Mouse (Mus musculus) embryo, embryonic 11 days (tissue): ENCODE results near the gene Ccr8.
"Not testable (repeated sequence)": the region's sequence is repeated elsewhere in the genome, so short reads cannot be mapped to it uniquely, and the experiment has no call there.

Source experiments
- DNase-seq: peaks from one replicate; pipeline ENCODE4 v3.0.0-alpha.2; 2015

Ccr8 gene

DNA sequence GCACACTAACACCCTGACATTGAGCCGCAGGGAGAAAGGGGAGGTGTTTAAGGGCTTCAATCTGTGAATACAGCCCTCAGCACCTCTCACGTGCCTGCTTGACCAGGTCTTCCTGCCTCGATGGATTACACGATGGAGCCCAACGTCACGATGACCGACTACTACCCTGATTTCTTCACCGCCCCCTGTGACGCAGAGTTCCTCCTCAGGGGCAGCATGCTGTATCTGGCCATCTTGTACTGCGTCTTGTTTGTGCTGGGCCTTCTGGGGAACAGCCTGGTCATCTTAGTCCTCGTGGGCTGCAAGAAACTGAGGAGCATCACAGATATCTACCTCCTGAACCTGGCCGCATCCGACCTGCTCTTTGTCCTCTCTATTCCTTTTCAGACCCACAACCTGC, 1.8 kb downstream of the Ccr8 start:
- no peak for DNase-seq

DNA sequence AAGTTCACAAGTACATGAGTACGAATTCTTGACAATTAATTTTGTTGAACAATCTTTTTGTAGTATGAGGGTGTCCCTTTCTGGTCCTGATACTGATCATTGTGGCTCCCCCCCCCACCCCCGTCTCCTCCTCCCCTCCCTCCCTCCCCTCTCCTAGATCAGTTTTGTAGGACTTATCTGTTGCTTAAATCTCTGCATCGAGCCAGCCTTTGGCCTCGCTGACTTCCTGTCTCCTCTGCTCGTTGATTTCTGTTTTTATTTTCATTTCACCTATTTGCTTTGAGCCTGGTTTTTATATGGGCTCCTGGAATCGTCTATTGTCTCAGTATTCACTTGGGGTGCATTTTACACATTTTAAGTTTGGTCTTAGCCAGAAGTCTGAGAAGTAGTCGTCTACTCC, 4.0 kb downstream of the Ccr8 start:
- no peak for DNase-seq

DNA sequence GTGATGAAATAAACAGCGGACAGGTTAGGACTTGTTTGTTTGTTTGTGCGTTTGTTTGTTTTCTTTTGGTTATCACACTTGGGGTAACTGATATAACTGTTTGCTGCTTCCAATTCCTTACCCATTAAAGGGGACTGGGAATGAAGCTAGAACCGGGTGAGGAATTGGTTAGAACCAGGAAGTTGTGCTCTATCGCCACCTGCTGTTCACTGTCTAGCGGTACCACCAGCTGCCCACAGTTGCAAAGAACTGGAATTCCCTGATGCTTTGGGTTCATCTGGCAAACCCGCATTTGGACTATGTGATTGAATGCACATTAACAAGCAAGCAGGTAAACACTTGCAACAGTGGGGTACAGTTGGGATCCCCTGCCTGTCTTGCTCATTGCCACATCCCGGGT, 6.8 kb downstream of the Ccr8 start:
- DNase-seq = peak; percentile 79

DNA sequence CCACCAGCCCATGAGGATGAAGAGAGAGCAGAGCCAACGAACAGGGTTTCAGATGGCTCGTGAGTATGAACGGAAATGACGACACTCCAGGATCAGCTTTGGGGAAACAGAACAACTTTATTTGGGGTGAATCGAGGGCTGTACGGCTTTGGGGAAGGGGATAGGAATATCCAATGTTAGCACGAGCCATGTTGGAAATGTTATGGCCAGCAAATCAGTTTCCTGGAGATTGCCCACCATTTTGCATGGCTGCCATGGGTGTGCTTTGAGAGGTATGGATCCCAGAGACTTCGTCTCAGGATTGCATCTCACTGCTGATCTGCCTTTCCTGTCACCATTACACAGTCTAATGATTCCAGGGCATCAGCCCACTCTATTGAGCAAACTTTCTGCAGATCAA, 7.4 kb downstream of the Ccr8 start:
- DNase-seq = no peak

DNA sequence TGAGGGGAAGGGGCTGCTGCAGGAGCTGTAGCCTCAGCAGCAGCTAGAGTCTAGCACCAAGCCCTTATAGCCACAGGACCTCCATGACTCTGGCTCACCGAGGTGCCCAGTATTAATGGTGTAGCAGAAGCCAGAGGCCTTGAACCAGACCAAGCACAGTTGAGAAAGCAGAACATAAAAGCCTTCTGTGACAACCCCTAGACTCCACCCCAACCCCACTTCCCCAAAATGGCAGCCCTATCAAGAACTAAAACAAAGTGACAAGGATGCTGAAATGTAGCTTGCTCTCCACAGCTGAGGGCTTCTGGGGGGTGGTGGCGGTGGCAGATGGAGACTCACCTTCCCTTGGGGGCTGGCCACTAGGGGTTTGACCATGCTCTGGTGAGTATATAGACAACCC, 9.3 kb downstream of the Ccr8 start:
- DNase-seq = no peak

DNA sequence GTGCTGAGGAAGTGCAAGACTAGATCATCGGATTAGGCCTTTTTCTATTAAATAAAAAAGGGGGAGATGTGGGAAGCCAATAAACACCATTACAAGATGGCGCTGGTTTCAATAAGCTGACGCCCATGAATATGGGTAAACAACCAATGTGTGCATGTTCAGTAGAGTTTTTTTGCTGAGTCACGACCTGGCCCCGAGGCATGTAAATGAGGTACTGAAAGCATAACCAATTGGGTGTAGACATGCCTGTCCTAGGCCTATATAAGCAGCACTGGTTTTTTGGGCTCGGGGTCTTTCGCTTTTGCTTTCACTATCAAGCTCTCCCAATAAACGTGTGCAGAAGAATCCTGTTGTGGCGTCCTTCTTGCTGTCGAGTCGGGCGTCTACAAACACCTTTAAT, 17.0 kb downstream of the Ccr8 start:
- not testable (repeated sequence) for DNase-seq

DNA sequence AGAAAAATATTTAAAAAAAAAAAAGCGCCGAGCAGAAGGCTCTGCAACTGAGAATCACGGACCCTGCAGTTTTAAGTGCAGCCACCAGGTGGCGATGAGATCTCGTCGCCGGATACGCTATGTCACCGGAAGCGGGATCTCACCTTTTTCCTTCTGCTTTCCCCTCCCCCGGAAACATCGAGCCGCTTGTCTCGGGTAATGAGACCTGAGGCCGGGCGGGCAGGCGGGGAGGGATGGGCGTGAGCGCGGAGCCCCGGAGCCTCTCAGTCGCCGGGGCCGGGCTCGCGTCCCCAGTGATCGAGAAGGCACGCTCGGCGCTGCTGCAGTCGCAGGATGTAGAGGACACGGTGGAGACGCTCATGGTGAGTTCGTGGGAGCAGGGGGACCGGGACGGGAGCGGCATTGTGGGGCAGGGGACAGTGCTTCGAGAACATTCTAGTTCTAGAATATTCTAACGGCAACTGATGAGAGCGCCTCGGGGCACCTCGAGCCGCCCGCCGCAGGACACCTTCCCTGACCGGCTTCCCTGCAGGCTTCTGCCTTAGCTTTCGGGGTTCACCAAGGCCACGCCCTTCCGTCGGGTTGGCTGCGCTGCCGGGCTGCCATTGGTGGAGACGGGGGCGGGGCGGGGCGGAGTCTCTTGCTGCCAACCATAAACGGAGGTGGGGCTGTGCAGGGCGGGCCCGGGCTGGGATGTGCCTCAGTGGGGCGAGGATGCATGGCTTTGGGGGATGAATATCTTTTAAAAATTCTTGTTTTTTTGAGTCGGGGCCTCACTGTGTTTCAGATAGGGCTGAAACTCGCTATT, 18.5 kb downstream of the Ccr8 start, which contains the start of gene Slc25a38:
Gene Slc25a38 (plus strand): TSS at position 164 of the 808 bp plus-strand sequence.
- DNase-seq = peak; percentile 95

DNA sequence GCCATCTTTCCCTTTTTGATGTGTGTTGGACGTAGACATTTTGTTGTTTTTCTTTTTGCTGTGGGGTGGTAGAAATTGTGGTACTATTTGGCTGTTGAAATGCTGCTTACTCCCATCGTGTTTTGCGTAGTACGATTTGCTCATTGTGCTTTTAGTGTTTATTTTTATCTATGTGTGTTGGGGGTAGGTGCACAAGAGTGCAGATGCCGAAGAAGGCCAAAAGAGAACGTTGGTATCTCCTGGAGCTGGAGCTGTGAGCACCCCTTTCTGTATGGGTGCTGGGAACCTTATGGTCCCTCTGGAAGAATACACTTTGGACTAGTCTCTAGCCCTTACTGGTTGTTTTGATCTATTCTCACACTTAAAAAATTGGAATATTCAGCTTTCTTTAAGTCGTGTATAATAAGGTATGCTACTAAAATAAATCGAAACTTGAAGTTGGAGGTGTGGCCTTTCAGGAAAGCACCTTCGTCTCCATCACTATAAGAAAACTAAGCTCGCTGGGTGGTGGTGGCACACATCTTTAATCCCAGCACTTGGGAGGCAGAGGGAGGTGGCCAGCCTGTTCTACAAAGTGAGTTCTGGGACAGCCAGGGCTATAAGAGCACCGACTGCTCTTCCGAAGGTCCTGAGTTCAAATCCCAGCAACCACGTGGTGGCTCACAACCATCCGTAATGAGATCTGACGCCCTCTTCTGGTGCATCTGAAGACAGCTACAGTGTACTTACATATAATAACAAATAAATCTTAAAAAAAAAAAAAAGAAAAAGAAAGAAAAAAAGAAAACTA, 19.4 kb downstream of the Ccr8 start:
- no peak for DNase-seq

DNA sequence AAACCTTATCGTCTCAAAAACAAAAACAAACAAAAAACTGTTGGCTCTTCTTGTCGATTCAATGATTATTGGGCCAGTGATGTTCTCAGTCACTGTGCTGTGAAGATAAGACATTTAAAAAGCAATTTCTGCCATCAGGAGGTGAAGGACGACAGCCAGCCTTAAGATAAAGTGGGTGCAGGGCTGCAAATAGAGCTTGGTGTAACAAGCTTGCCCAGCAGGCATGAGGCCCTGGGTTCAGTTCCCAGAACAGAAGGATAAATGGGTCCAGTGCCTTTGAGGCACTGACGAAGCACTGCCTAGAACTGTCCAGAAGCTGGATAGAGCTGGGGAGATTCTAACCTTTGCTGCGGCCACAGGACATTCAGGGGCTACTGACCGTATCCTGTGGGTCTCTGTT, 20.6 kb downstream of the Ccr8 start:
- no peak for DNase-seq

DNA sequence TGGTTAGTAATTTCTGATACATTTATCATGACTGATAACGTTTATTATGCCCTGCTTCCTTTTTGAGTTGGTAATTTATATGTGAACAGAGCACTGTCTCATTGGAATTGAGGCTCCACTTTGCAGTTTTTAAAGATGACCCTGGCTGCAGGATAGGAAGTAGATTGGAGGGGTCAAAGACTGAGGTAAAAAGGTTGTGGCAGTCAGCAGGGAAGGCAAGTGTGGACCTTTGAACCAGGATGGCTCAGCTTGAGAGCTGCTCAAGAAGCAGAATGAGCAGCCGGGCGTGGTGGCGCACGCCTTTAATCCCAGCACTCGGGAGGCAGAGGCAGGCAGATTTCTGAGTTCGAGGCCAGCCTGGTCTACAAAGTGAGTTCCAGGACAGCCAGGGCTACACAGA, 21.5 kb downstream of the Ccr8 start:
- DNase-seq = no peak

DNA sequence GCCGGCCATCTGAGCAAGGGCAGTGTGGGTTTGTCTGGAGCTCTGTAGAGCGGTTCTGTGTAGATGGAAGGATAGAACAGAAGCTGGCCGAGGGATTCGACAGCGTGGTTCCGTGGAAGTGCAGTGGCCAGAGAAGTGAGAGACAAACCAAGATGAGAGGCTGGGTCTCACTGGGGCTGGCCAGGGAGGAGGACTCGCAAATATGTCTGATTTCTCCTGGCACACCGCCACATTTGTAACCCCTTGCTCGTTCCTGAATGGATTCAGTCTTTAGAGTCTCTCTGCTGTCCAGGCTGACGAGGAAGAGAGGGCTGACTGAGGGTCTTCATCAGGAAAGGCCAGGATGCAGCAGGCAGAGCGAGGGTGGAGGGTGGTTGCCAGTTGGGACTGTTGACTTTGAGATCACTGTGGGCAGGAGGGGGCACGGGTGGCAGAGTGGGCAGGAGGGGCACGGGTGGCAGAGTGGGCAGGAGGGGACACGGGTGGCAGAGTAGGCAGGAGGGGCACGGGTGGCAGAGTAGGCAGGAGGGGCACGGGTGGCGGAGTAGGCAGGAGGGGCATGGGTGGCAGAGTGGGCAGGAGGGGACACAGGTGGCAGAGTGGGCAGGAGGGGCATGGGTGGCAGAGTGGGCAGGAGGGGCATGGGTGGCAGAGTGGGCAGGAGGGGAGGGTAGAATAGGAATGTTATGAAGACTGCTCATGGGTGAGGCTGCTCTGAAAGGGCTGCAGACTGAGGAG, 22.3 kb downstream of the Ccr8 start:
- DNase-seq = no peak

DNA sequence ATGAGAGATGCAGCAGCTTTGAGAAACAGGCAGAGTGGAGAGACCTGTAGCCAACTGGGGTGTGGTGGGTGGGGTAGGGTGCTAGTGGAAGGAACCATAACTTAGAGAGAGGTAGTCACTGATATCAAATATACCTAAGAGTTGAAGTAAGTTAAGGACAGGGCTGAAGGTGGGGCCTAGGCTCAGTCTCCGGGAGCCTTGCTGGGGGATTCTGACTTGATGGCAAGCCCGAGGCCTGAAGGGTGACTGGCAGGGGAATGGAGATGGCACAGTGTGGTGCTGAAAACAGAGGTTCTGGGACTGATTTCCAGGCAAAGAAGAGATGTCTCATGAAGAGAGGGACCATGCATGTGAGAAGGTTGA, 22.9 kb downstream of the Ccr8 start:
- no peak for DNase-seq

DNA sequence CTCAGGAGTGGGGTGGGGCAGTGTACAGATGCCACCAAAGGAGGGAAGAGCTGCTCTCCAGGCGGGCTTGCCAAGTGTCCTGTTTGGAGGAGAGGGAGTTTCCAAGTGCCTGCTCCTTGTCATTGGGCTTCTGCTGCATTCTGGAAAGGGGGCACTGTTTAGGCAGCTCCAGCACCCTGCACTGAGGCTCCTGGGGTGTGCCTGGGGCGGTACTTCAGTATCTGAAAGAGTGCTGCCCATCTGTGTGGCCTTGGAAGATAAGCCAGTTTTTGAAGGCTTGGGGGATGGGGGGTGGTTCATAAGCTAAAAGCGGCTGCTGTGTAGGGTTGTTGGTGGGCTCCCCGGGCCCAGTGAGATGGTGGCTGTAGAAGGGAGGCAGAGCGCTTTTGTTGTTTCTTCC, 23.7 kb downstream of the Ccr8 start:
- DNase-seq = no peak

DNA sequence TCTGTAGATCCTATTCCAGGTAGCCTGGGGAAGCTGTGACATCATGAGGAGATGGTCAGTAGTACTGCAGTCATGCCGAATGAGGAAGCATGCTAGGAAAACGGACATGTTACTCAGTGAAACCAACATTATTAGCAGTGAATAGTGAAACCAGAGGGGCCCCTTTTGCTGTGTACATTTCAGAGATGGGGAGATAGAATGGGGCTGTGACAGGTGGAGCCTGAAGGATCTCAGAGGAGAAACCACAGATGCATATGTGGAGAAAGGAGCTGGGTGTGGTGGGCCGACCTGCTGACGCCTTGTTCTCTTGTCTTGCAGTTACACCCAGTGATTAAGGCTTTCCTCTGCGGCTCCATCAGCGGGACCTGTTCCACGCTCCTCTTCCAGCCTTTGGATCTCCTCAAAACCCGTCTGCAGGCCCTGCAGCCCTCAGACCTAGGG, 24.3 kb downstream of the Ccr8 start:
- DNase-seq = no peak

DNA sequence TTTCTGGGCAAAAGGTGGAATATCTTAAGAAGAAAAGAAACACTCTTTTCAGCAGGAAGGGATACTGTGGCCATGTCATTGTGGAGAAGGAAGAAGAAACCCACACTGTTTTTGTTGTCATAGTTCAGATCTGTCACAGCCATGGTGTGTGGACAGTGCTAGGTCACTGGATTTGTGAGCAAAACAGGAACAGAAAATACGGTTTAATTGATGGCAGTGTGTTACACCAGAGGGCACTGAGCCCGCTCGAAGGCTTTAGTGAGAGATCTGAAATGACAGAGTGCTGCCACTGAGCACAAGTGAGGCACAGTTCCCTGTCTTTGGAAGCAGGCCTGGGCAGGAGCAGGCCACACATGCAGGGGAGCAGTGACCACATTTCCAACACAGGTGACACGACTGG, 26.3 kb downstream of the Ccr8 start:
- DNase-seq = no peak

DNA sequence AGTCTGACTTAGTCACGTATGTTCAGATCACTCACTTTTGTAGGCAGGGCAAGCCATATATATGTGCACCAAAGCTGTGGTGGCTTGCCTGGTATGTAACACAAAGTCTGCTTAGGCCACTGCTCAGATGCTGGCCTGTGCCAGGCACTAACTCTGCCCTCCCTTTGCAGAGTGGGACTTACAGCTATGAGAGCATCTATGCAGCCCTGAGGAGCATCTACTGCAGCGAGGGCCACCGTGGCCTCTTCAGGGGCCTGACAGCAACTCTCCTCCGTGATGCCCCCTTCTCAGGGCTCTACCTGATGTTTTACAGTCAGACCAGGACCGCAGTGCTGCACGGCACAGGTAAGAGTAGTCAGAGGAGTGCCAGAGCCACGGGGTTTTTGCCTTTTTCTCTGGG, 28.6 kb downstream of the Ccr8 start:
- DNase-seq = no peak

DNA sequence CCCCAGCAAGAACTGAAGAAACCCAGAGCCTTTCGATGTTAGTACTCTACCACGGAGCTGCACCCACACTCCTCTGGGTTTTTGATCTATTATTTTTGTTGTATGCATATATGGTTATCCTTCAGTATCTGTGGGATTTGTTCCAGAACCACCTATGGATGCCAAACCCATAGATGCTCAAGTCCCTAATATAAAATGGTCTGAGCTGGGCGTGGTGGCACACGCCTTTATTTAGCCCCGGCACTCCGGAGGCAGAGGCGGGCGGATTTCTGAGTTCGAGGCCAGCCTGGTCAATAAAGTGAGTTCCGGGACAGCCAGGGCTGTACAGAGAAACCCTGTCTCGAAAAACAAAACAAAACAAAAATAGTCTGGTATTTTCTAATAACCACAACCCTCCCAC, 35.0 kb downstream of the Ccr8 start:
- peak; percentile 7 for DNase-seq

DNA sequence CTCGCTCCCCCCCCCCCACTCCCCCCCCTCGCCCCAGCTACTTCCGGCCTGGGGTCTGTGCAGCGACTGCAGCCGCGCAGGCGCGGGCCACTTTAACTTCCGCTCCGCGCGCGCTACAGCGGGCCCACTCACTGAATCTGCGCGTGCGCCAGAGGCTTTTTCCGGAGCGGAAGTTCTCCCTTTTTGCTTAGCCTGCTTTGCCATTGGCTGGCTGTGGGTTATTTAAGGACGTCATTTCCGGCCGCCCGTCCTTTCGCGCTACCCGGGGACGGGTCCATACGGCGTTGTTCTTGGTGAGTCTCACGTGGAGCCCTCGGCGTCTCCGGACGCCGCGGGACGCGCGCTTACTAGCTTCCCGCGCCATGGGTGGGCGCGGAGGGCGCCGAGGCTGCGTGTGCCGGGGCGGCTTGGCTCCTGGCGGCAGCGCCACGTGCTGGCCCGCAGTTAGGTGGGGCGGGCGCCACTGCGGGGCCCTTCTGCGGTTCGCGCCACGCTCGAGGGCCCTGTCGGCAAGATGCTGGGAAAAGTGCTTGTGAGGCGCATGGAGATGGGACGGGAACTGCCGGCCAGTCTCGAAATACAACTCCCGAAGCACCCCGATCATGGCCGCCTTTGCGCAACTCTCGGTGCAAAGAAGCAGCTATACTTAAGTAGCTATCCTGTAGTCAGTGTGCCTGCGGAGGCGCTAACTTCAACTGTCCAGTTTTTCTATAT, 35.8 kb downstream of the Ccr8 start, which contains the start of gene Rpsa:
Gene Rpsa (plus strand): TSS at position 152 of the 714 bp plus-strand sequence.
- peak; percentile 99 for DNase-seq

DNA sequence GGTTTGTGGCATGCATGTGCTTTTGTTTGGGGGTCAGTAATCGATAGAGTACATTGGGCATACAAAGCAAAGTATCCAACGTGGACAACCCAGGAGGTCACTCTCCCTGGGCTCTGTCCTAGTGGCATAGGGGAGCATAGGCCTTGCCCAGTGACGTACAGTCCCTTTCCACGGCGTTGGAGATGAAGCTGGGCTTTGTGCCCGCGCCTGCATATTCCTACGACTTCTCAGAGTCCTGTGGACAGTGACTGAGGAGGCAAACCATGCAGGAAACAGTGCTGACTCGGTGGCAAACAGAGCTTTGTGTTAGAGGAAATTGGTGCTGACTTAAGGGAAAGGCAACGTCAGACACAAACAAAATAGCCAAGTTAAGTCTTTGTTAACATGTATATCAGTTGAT, 37.4 kb downstream of the Ccr8 start:
- no peak for DNase-seq

DNA sequence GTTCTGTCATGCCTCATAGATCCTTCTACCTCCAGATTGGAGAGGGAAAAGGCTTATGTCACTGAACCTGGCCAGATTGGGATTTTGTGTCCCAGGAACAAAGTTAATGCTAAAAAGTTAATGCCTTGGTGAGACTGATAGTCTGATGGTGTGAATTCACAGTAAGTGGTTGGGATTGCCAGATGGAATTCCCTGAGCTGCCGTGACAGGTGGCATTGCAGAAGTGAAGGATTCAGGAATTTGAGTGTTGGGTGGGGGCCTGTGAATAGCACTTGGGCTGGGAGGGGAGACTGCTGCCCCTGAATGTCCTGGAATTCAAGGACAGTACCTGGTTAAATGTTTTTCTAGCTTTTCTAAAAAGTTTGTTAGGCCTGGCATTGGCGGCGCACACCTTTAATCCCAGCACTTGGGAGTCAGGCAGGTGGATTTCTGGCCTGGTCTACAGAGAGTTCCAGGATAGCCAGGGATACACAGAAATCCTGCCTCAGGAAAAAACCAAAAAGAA, 39.9 kb downstream of the Ccr8 start:
- no peak for DNase-seq

DNA sequence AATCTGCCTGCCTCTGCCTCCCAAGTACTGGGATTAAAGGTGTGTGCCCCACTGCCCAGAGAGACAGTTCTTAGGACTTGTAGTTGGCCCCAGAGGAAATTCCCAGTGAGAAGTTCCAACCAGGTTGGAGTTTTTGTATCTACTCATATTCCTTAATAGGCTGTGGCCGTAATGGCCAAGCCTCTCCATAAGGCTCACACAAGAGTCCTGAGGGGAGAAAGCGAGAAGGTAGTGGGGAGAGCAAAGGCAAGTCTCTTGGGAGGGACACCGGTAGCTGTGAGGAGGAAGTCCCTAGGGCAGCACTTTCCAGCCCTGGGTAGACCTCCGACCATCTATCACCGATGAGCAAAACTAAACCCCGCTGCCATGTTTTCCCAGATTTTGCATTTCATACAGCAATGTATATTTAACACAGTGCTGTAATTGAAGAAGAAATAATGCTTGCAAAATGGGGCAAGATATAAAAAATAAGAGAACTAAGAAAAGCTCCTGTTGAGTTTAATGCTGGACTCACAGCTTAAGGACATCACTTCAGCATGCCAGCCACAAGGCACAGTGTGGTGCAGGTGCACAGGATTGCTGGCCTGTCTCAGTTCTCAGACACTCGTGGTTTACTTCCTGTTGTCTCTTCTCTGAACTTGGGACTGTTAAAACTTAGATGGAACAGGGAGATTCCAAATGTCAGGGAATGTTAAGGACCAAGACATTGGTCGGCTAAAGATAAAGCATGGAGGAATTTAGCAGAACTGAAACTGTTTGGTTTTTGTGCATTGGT, 41.3 kb downstream of the Ccr8 start:
- DNase-seq = peak; percentile 37
